Mouse (Mus musculus) ES-E14 (cell line): ENCODE results near the gene Cfap45.

Experiments used
- HCFC1 ChIP-seq: IDR thresholded peaks from 2 replicates; pipeline ENCODE4 v1.6.1; 2012; ENCODE audit warnings: low read length, inconsistent platforms, borderline replicate concordance; ENCODE audit not compliant: insufficient read depth
- ZC3H11A ChIP-seq: IDR thresholded peaks from 2 replicates; pipeline ENCODE4 v1.6.1; 2012; ENCODE audit warnings: low read depth, mild to moderate bottlenecking, inconsistent platforms, low read length, borderline replicate concordance

GRCm38 (mm10) chr1:172593956-172594355, 73.4 kb downstream of the Cfap45 start:
- TF ChIP-seq ZC3H11A (no peak), HCFC1 (no peak)
